Mouse (Mus musculus): ENCODE data around the gene Isca2.
A peak's percentile ranks its signal among the peaks of the same experiment; 100 is the strongest.

Gene Isca2

GRCm38 (mm10) chr12:84772726-84773441 is at the start of gene Isca2, which contains the start of gene Npc2:
TSS of gene Isca2 (plus strand) at chr12:84773251.
TSS of gene Npc2 (minus strand) at chr12:84773152.
- DNase-seq (ENCODE audit: low spot score in 2 of 2) = peak; percentile 87 to 92

- no peak for DNase-seq (ENCODE audit: low spot score in 2 of 2)
Observed at GRCm38 (mm10) chr12:84726391-84726790, 46.7 kb upstream of the Isca2 start.

- no peak for DNase-seq (ENCODE audit: low spot score in 2 of 2)
Observed at GRCm38 (mm10) chr12:84726986-84727385, 46.1 kb upstream of the Isca2 start.

- no peak for DNase-seq (ENCODE audit: low spot score in 2 of 2)
Observed at GRCm38 (mm10) chr12:84727434-84727833, 45.6 kb upstream of the Isca2 start.

GRCm38 (mm10) chr12:84728421-84728820 is 44.6 kb upstream of the Isca2 start:
- DNase-seq (ENCODE audit: low spot score in 2 of 2) = no peak

- DNase-seq (ENCODE audit: low spot score in 2 of 2) = no peak
Observed at GRCm38 (mm10) chr12:84733366-84733765, 39.7 kb upstream of the Isca2 start.

GRCm38 (mm10) chr12:84743496-84743895 is 29.6 kb upstream of the Isca2 start:
- no peak for DNase-seq (ENCODE audit: low spot score in 2 of 2)

- no peak for DNase-seq (ENCODE audit: low spot score in 2 of 2)
Observed at GRCm38 (mm10) chr12:84745700-84746099, 27.4 kb upstream of the Isca2 start.

GRCm38 (mm10) chr12:84748134-84748533 is 24.9 kb upstream of the Isca2 start:
- no peak for DNase-seq (ENCODE audit: low spot score in 2 of 2)

- no peak for DNase-seq (ENCODE audit: low spot score in 2 of 2)
Observed at GRCm38 (mm10) chr12:84750661-84751060, 22.4 kb upstream of the Isca2 start.

- DNase-seq (ENCODE audit: low spot score in 2 of 2) = no peak
Observed at GRCm38 (mm10) chr12:84752131-84752977, 20.7 kb upstream of the Isca2 start.

- peak; percentile 25 to 46 for DNase-seq (ENCODE audit: low spot score in 2 of 2)
Observed at GRCm38 (mm10) chr12:84755008-84755695, 17.9 kb upstream of the Isca2 start.

- DNase-seq (ENCODE audit: low spot score in 2 of 2) = peak in 1 of 2 experiments; percentile 34
Observed at GRCm38 (mm10) chr12:84756016-84756415, 17.0 kb upstream of the Isca2 start.

- no peak for DNase-seq (ENCODE audit: low spot score in 2 of 2)
Observed at GRCm38 (mm10) chr12:84759063-84759462, 14.0 kb upstream of the Isca2 start.

- DNase-seq (ENCODE audit: low spot score in 2 of 2) = no peak
Observed at GRCm38 (mm10) chr12:84762532-84762931, 10.5 kb upstream of the Isca2 start.

- DNase-seq (ENCODE audit: low spot score in 2 of 2) = no peak
Observed at GRCm38 (mm10) chr12:84763577-84764218, 9.4 kb upstream of the Isca2 start.

GRCm38 (mm10) chr12:84764756-84765155 is 8.3 kb upstream of the Isca2 start:
- no peak for DNase-seq (ENCODE audit: low spot score in 2 of 2)

- no peak for DNase-seq (ENCODE audit: low spot score in 2 of 2)
Observed at GRCm38 (mm10) chr12:84765506-84765905, 7.5 kb upstream of the Isca2 start.

- no peak for DNase-seq (ENCODE audit: low spot score in 2 of 2)
Observed at GRCm38 (mm10) chr12:84766113-84766735, 6.8 kb upstream of the Isca2 start.

- no peak for DNase-seq (ENCODE audit: low spot score in 2 of 2)
Observed at GRCm38 (mm10) chr12:84767510-84767909, 5.5 kb upstream of the Isca2 start.

- no peak for DNase-seq (ENCODE audit: low spot score in 2 of 2)
Observed at GRCm38 (mm10) chr12:84769624-84770023, 3.4 kb upstream of the Isca2 start.

All from frontal cortex, postnatal 25 days (tissue).